Mouse (Mus musculus): ENCODE data around the gene Cfap97d1. TPM values are rescaled to one million over a fixed set of nuclear protein-coding genes. Genes with fewer than 3 reads are reported as not detected.
A peak's percentile ranks its signal among the peaks of the same experiment; 100 is the strongest.

Cfap97d1 gene
- total RNA-seq, 2 experiments from 2014 or later: not detected

- no peak for DNase-seq (ENCODE audit: low spot score)
Measured at GRCm38 (mm10) chr11:102034887-102035286, 50.8 kb downstream of the Cfap97d1 start.

- DNase-seq (ENCODE audit: low spot score): no peak
Measured at GRCm38 (mm10) chr11:102035456-102035960, 51.4 kb downstream of the Cfap97d1 start.

DNA sequence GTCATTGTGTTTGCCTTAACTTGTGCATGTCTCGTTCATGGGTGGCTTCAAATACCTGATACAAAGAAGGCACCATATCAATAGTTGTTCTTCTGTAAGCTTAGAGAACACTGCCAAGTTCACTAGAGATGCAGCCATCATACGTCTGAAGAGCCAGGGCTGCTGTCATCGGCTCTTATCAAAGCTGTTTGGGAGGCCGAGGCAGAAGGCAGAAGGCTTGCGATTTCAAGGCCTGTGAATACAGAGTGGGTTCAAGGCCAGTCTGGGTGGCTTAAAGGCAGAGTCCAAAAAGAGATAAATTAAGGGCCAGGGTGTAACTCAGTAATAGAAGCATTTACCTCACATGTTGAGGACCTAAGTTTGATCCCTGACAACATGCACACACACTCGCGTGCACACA is 52.3 kb downstream of the Cfap97d1 start:
- DNase-seq (ENCODE audit: low spot score): no peak

GRCm38 (mm10) chr11:102037789-102038188 is 53.7 kb downstream of the Cfap97d1 start:
- no peak for DNase-seq (ENCODE audit: low spot score)

DNA sequence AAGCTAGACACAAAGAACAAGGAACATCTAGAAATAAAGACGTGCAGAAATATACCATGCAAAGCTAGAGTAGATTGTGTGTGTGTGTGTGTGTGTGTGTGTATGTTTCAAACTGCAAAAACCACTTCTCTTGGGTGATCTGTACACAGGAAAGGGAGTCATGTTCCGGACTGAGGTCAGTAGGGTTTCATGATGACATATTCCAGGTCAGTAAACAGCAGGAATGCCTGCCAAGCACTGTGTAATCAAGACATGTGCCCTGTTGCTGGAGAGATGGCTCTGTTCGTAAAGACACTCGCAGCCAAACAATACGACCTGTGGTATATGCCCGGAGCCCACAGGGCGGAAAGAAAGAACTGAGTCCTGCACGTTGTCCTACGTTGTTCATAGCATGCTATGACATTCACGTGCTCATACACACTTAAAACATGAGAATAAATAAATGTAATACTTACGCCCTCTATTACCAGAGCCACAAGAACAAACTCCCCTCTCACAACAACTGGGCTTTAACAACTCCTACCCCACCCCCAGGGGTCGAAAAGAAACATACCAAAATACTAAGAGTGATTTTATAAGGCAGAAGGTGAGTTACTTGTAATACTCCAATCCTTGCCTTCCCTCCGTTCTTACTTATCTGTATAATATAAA is 55.5 kb downstream of the Cfap97d1 start:
- DNase-seq (ENCODE audit: low spot score): peak; percentile 36

GRCm38 (mm10) chr11:102040138-102040524 is 56.1 kb downstream of the Cfap97d1 start:
- DNase-seq (ENCODE audit: low spot score): peak; percentile 88

GRCm38 (mm10) chr11:102040646-102041045 is 56.6 kb downstream of the Cfap97d1 start:
- DNase-seq (ENCODE audit: low spot score): no peak

- no peak for DNase-seq (ENCODE audit: low spot score)
Measured at GRCm38 (mm10) chr11:102041350-102041949, 57.4 kb downstream of the Cfap97d1 start, which contains the start of gene Cd300lg. TSS of gene Cd300lg (plus strand) at chr11:102041509.

Other genes starting within 250 kb of the Cfap97d1 start
- 1 to 10 TPM; 2.4 to 2.5 TPM for gene Etv4, start 198.9 kb upstream of the Cfap97d1 start, total RNA-seq (2021)
- 1 to 10 TPM; 1.3 to 3.8 TPM for gene Meox1, start 89.9 kb upstream of the Cfap97d1 start, total RNA-seq (2021)
- not detected for gene Sost, start 17.3 kb upstream of the Cfap97d1 start, total RNA-seq (2021)
- 100 to 1,000 TPM; 153 to 161 TPM for gene Dusp3, start 2.7 kb downstream of the Cfap97d1 start, total RNA-seq (2021)
- gene Mpp3, start 44.2 kb downstream of the Cfap97d1 start, total RNA-seq (2021): 10 to 100 TPM; 15.7 to 24.5 TPM
- gene Cd300lg, start 57.2 kb downstream of the Cfap97d1 start, total RNA-seq (2021): 10 to 100 TPM; 16.1 to 19.0 TPM
- gene Mpp2, start 104.2 kb downstream of the Cfap97d1 start, total RNA-seq (2021): 1 to 10 TPM; 1.0 to 1.2 TPM
- gene Ppy, start 117.0 kb downstream of the Cfap97d1 start, total RNA-seq (2021): not detected
- gene Pyy, start 123.6 kb downstream of the Cfap97d1 start, total RNA-seq (2021): not detected
- gene Nags, start 161.2 kb downstream of the Cfap97d1 start, total RNA-seq (2021): not detected
- gene Tmem101, start 172.1 kb downstream of the Cfap97d1 start, total RNA-seq (2021): 1 to 10 TPM; 9.3 to 9.8 TPM
- 100 to 1,000 TPM; 102 to 105 TPM for gene Lsm12, start 201.0 kb downstream of the Cfap97d1 start, total RNA-seq (2021)
- 10 to 100 TPM; 60.4 to 61.1 TPM for gene G6pc3, start 205.3 kb downstream of the Cfap97d1 start, total RNA-seq (2021)
- gene Hdac5, start 245.9 kb downstream of the Cfap97d1 start, total RNA-seq (2021): 100 to 1,000 TPM in 1 of 2 experiments, 10 to 100 TPM in 1; 73.6 to 104 TPM

Data from gastrocnemius, adult 18-20 months (tissue).